Mouse (Mus musculus): ENCODE data around the gene B3gnt3. TPM values are rescaled to one million over a fixed set of nuclear protein-coding genes. Genes with fewer than 3 reads are reported as not detected.
A peak's percentile ranks its signal among the peaks of the same experiment; 100 is the strongest.

Gene B3gnt3
- polyA plus RNA-seq, 1 experiment from 2014 or later = 0.36 TPM

DNA sequence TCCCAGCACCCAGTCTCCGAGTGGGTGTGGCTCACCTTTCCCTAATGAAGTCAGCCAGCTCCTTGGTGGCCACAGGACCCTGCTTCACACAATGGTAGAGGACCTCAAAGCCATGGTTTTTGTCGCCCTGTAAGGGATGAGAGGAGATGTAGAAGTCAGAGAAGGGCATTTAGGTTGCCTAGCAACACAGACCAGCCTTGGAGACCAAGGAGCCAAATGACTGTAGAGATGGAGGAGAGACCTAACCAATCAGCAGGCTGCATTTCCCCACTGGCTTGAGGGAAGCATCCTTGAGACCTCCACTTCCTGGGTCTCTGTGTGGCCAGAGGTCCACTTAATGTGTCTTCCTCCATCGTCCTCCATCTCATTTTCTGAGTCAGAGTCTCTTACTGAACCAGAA, 16.7 kb upstream of the B3gnt3 start:
- 28% methylated on average over 3 of the region's 3 CpGs for WGBS
- no peak overlapping the region for H3K27ac ChIP-seq (ENCODE audit: low read depth, low read length)
- no peak overlapping the region for H3K4me3 ChIP-seq (ENCODE audit: low read depth, low read length)
- no peak overlapping the region for H3K4me2 ChIP-seq (replicated peaks; ENCODE audit: low read depth, low read length)
- DNase-seq (ENCODE audit: low spot score) = no peak
- no peaks in the 10 kb centered on the region; the same call in 1 of the 2 replicates for H3K27me3 ChIP-seq (ENCODE audit: control insufficient read depth, insufficient read depth, low read length)
- no peak for ATAC-seq (ENCODE audit: low FRiP score)
- H3K36me3 ChIP-seq (ENCODE audit: control insufficient read depth, insufficient read depth, low read length) = no peaks in the 10 kb centered on the region
- H3K9ac ChIP-seq (ENCODE audit: low read depth, low read length) = no peak overlapping the region
- no peaks in the 10 kb centered on the region for H3K9me3 ChIP-seq (ENCODE audit: control insufficient read depth, low read length)
- H3K4me1 ChIP-seq (replicated peaks; ENCODE audit: control insufficient read depth, insufficient read depth, low read length) = peaks cover 18% of the 10 kb centered on the region

DNA sequence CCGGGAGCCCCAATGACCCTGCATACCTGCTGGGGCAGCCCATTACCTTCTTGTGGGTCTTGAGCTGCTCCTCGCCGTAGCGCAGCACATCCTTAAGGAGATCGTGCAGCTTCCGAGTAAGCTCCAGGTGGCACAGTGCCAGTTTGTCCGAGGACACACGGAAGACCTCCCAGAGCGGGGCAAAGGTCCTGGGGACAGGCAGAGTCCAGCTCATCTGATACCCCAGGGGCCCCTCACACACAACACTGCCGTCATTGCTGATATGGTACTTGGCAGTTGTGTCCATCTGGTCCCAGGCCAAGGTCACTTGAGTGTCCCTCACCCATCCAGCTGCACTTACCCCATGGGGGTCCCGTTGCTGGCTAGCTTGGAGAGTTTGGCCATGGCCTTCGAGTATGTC, 15.5 kb upstream of the B3gnt3 start:
- no peak overlapping the region for H3K27ac ChIP-seq (ENCODE audit: low read depth, low read length)
- ATAC-seq (ENCODE audit: low FRiP score) = no peak

DNA sequence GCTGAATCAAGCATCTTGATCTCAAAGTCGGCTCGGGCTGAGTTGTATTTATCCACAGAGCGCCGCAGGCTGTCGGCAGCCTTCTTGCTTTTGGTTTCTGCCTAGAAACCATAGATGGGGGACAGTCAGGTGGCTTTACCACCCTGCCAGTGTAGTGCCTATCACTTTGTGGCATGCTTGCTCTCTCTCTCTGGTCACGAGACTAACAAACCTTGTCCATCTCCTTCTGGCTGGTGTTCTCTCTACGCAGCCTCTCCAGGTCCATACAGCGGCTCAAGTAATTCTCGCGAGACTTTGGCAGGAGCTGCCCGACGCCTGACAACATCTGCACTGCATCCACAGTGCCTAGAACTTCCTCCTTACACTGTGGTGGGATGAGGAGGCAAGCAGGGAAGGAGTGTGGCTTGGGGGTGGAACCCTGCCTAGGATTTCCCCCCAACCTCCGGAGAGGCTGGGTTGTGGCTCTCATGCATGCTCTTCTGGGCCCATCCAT, 15.0 kb upstream of the B3gnt3 start:
- 83% methylated on average over 13 of the region's 13 CpGs for WGBS
- H3K4me3 ChIP-seq (ENCODE audit: low read depth, low read length) = no peak overlapping the region
- no peaks in the 10 kb centered on the region; the same call in 1 of the 2 replicates for H3K27me3 ChIP-seq (ENCODE audit: control insufficient read depth, insufficient read depth, low read length)
- DNase-seq (ENCODE audit: low spot score) (no peak), ATAC-seq (ENCODE audit: low FRiP score) (no peak)
- H3K36me3 ChIP-seq (ENCODE audit: control insufficient read depth, insufficient read depth, low read length) = no peaks in the 10 kb centered on the region
- no peak overlapping the region for H3K4me2 ChIP-seq (replicated peaks; ENCODE audit: low read depth, low read length)
- H3K27ac ChIP-seq (ENCODE audit: low read depth, low read length) = no peak overlapping the region
- peaks cover 18% of the 10 kb centered on the region for H3K4me1 ChIP-seq (replicated peaks; ENCODE audit: control insufficient read depth, insufficient read depth, low read length)
- no peak overlapping the region for H3K9ac ChIP-seq (ENCODE audit: low read depth, low read length)
- no peaks in the 10 kb centered on the region for H3K9me3 ChIP-seq (ENCODE audit: control insufficient read depth, low read length)

More for the DNA sequence above, 15.5 kb upstream of the B3gnt3 start:
- Histone ChIP-seq H3K4me1 (replicated peaks; ENCODE audit: control insufficient read depth, insufficient read depth, low read length) (peaks cover 18% of the 10 kb centered on the region), H3K9ac (ENCODE audit: low read depth, low read length) (no peak overlapping the region), H3K27me3 (ENCODE audit: control insufficient read depth, insufficient read depth, low read length) (no peaks in the 10 kb centered on the region; the same call in 1 of the 2 replicates), H3K4me2 (replicated peaks; ENCODE audit: low read depth, low read length) (no peak overlapping the region), H3K4me3 (ENCODE audit: low read depth, low read length) (no peak overlapping the region), H3K9me3 (ENCODE audit: control insufficient read depth, low read length) (no peaks in the 10 kb centered on the region), H3K36me3 (ENCODE audit: control insufficient read depth, insufficient read depth, low read length) (no peaks in the 10 kb centered on the region)
- 93% methylated on average over 12 of the region's 12 CpGs for WGBS
- DNase-seq (ENCODE audit: low spot score) = no peak

- no peaks in the 10 kb centered on the region for H3K36me3 ChIP-seq (ENCODE audit: control insufficient read depth, insufficient read depth, low read length)
- no peak overlapping the region for H3K4me3 ChIP-seq (ENCODE audit: low read depth, low read length)
- DNase-seq (ENCODE audit: low spot score) = no peak
- H3K9me3 ChIP-seq (ENCODE audit: control insufficient read depth, low read length) = no peaks in the 10 kb centered on the region
- no peak for ATAC-seq (ENCODE audit: low FRiP score)
- H3K27ac ChIP-seq (ENCODE audit: low read depth, low read length) = no peak overlapping the region
- H3K9ac ChIP-seq (ENCODE audit: low read depth, low read length) = no peak overlapping the region
- no peaks in the 10 kb centered on the region; the same call in 1 of the 2 replicates for H3K27me3 ChIP-seq (ENCODE audit: control insufficient read depth, insufficient read depth, low read length)
- WGBS = 50% methylated on average over 8 of the region's 8 CpGs
- no peak overlapping the region for H3K4me2 ChIP-seq (replicated peaks; ENCODE audit: low read depth, low read length)
- peaks cover 14% of the 10 kb centered on the region for H3K4me1 ChIP-seq (replicated peaks; ENCODE audit: control insufficient read depth, insufficient read depth, low read length)
Observed at GRCm38 (mm10) chr8:71715531-71715930, 13.9 kb upstream of the B3gnt3 start.

DNA sequence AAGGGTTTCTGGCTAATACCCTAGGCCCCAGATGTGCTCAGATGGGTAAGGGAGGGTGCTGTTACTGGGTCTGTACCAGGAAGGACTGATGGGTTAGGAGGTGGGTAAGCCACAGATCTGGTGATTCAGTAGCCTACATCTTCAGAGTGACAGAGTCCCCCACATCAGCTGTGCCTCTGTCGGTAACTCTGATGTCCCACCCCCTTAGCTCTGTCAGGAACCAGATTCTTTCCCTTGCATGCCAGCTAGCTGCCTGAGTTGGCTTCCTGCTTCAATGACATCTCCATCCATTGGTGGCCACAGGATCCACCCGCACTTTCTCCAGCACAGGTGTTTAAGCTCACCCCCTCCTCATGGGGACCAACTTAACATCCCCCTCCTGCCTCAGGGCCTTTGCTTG, 10.0 kb upstream of the B3gnt3 start:
- H3K4me1 ChIP-seq (replicated peaks; ENCODE audit: control insufficient read depth, insufficient read depth, low read length) = 0 out of 2 replicates have a peak, but pooled peaks cover 2% of the 10 kb centered on the region
- H3K36me3 ChIP-seq (ENCODE audit: control insufficient read depth, insufficient read depth, low read length) = no peaks in the 10 kb centered on the region
- WGBS = 84% methylated on average over 2 of the region's 2 CpGs
- H3K4me2 ChIP-seq (replicated peaks; ENCODE audit: low read depth, low read length) = no peak overlapping the region
- DNase-seq (ENCODE audit: low spot score) (no peak), ATAC-seq (ENCODE audit: low FRiP score) (no peak)
- no peak overlapping the region for H3K27ac ChIP-seq (ENCODE audit: low read depth, low read length)
- H3K4me3 ChIP-seq (ENCODE audit: low read depth, low read length) = no peak overlapping the region
- peaks cover 16% of the 10 kb centered on the region for H3K27me3 ChIP-seq (ENCODE audit: control insufficient read depth, insufficient read depth, low read length)
- H3K9me3 ChIP-seq (ENCODE audit: control insufficient read depth, low read length) = no peaks in the 10 kb centered on the region
- H3K9ac ChIP-seq (ENCODE audit: low read depth, low read length) = no peak overlapping the region

GRCm38 (mm10) chr8:71709800-71710446, 8.3 kb upstream of the B3gnt3 start:
- 0 out of 2 replicates have a peak overlapping the region, but pooled peaks have one; percentile 5 for H3K4me2 ChIP-seq (replicated peaks; ENCODE audit: low read depth, low read length)
- ATAC-seq (ENCODE audit: low FRiP score) = peak; percentile 80
- peak; percentile 92 for DNase-seq (ENCODE audit: low spot score)
- H3K27me3 ChIP-seq (ENCODE audit: control insufficient read depth, insufficient read depth, low read length) = peaks cover 16% of the 10 kb centered on the region
- 0 out of 2 replicates have a peak, but pooled peaks cover 2% of the 10 kb centered on the region for H3K4me1 ChIP-seq (replicated peaks; ENCODE audit: control insufficient read depth, insufficient read depth, low read length)
- H3K9me3 ChIP-seq (ENCODE audit: control insufficient read depth, low read length) = no peaks in the 10 kb centered on the region
- H3K27ac ChIP-seq (ENCODE audit: low read depth, low read length) = no peak overlapping the region
- 19% methylated on average over 25 of the region's 25 CpGs for WGBS
- no peak overlapping the region for H3K9ac ChIP-seq (ENCODE audit: low read depth, low read length)
- no peaks in the 10 kb centered on the region for H3K36me3 ChIP-seq (ENCODE audit: control insufficient read depth, insufficient read depth, low read length)
- H3K4me3 ChIP-seq (ENCODE audit: low read depth, low read length) = no peak overlapping the region

DNA sequence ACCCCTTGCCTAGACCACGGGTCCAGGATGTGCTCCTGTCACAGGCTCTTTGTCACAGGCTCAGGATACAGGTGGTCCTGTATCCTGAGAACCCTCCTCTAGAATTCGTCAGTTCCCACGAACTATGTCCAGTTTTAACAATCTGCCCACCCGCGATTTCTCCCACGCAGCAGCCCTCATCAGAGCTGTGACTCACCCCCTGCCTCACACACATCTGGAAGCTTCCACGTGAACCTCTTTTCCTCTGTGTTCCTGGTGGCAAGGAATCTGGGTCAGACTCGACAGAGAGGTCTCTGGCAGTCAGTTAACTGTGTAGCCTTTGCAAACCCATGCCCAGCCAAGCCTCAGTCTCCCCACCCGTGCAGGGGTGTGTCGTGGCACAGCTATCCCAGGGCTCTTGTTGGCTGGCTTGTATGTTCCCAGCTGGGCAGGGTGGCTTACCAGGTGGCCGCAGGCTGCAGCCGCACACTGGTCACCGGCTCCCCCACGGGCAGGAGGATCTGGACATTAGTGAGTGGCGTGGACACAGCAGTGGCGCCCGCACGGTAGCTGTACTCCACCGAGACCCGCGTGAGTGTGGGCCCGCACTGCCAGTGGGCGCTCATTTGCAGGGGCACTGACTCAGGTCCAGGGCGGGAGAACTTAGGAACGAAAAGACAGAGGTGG, 7.7 kb upstream of the B3gnt3 start:
- H3K4me3 ChIP-seq (ENCODE audit: low read depth, low read length) = no peak overlapping the region
- 41% methylated on average over 25 of the region's 25 CpGs for WGBS
- H3K9me3 ChIP-seq (ENCODE audit: control insufficient read depth, low read length) = no peaks in the 10 kb centered on the region
- H3K27ac ChIP-seq (ENCODE audit: low read depth, low read length) = no peak overlapping the region
- H3K4me1 ChIP-seq (replicated peaks; ENCODE audit: control insufficient read depth, insufficient read depth, low read length) = 0 out of 2 replicates have a peak, but pooled peaks cover 2% of the 10 kb centered on the region
- H3K36me3 ChIP-seq (ENCODE audit: control insufficient read depth, insufficient read depth, low read length) = no peaks in the 10 kb centered on the region
- peak; percentile 70 for ATAC-seq (ENCODE audit: low FRiP score)
- no peak overlapping the region for H3K9ac ChIP-seq (ENCODE audit: low read depth, low read length)
- H3K4me2 ChIP-seq (replicated peaks; ENCODE audit: low read depth, low read length) = 0 out of 2 replicates have a peak overlapping the region, but pooled peaks have one; percentile 5
- no peak for DNase-seq (ENCODE audit: low spot score)
- peaks cover 16% of the 10 kb centered on the region for H3K27me3 ChIP-seq (ENCODE audit: control insufficient read depth, insufficient read depth, low read length)

DNA sequence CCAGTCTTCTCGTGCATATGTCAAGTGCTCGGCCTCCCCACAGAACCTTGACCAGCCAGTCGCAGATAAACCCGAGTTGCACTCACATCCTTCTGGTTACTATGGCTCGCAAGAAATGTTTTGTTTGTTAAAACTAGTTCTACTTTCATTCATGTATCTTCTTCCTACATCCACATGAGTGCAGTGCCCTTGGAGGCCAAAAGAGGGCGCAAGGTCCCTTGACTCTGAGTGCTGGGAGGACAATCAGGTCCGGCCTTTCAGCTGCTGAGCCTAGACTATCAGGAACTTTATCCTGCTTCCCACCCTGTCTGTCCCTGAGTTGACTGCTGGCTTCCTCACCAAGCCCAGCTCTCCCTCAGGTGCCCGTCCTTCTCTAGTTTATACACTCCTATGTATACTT, 6.3 kb upstream of the B3gnt3 start:
- ATAC-seq (ENCODE audit: low FRiP score) = no peak
- H3K27ac ChIP-seq (ENCODE audit: low read depth, low read length) = no peak overlapping the region
- H3K4me2 ChIP-seq (replicated peaks; ENCODE audit: low read depth, low read length) = no peak overlapping the region
- no peaks in the 10 kb centered on the region for H3K36me3 ChIP-seq (ENCODE audit: control insufficient read depth, insufficient read depth, low read length)
- 40% methylated on average over 8 of the region's 8 CpGs for WGBS
- DNase-seq (ENCODE audit: low spot score) = peak; percentile 78
- H3K9ac ChIP-seq (ENCODE audit: low read depth, low read length) = no peak overlapping the region
- H3K9me3 ChIP-seq (ENCODE audit: control insufficient read depth, low read length) = no peaks in the 10 kb centered on the region
- H3K4me1 ChIP-seq (replicated peaks; ENCODE audit: control insufficient read depth, insufficient read depth, low read length) = 0 out of 2 replicates have a peak, but pooled peaks cover 2% of the 10 kb centered on the region
- H3K4me3 ChIP-seq (ENCODE audit: low read depth, low read length) = no peak overlapping the region
- H3K27me3 ChIP-seq (ENCODE audit: control insufficient read depth, insufficient read depth, low read length) = peaks cover 18% of the 10 kb centered on the region
